Comparison of ENCODE assay signal across 24 mouse cellular contexts in genomic region chr10:115550253-115550652, GRCm38 (mm10). TPM values are rescaled to one million over a fixed set of nuclear protein-coding genes. Genes with fewer than 3 reads are reported as not detected.
A peak's percentile ranks its signal among the peaks of the same experiment; 100 is the strongest.
DNase-seq lines count a peak whose midpoint lies in the region; TF ChIP-seq lines count a peak whose summit lies in the region.
"Had no signal": no experiment of that assay in that cellular context is flagged by ENCODE, and none has a peak within 500 bp of the region (broad histone marks: within the 10 kb centered on the region; RNA-seq: fewer than 3 reads in every experiment).

No protein-coding gene starts in this region.

- TF ChIP-seq CTCF in olfactory bulb, adult 2 months (IDR thresholded peaks at IDR 0.05; ENCODE audit: insufficient read depth, low read depth, low read length), result no peak

- peaks cover 5% of the 10 kb centered on the region for H3K4me1 ChIP-seq in olfactory bulb, adult 2 months (ENCODE audit: control insufficient read depth, insufficient read depth, low read length)
- H3K4me1 ChIP-seq: heart, embryonic 13.5 days; liver, embryonic 12.5 days; midbrain, embryonic 12.5 days; stomach, embryonic 15.5 days had no signal

- DNase-seq in cerebellum, postnatal 14 days, result peak; percentile 83 to 85
- no peak for DNase-seq in cerebellum, adult 8-10 months
- peak; percentile 78 for DNase-seq in left cerebral cortex, postnatal 4 days
- no peak for DNase-seq in left cerebral cortex, postnatal 10 days (ENCODE audit: extremely low spot score in 1 of 2, low spot score in 2 of 2)
- peak; percentile 53 to 66 for DNase-seq in cerebellum, postnatal 25 days
- DNase-seq in MN1 (ENCODE audit: low spot score), result no peak
- DNase-seq in right cerebral cortex, adult 2 months (ENCODE audit: low spot score in 2 of 2), result no peak
- DNase-seq: adrenal gland, postnatal 25 days; B cell, adult 2 months; embryo, embryonic 11 days; heart, postnatal 36 days; layer of hippocampus, postnatal 36 days; lung, embryonic 14.5 days; lung, postnatal 4 days; right cerebral cortex, adult 18-20 months had no signal

- 32% methylated on average over 7 of the region's 7 CpGs for WGBS in olfactory bulb, adult 2 months

- H3K27ac ChIP-seq in olfactory bulb, adult 2 months (ENCODE audit: insufficient read depth, low read depth, low read length), result peak overlapping the region; percentile 59; the same call in 1 of the 2 replicates
- H3K27ac ChIP-seq: heart, embryonic 13.5 days; liver, embryonic 12.5 days; midbrain, embryonic 12.5 days; stomach, embryonic 15.5 days had no signal

- H3K4me3 ChIP-seq in olfactory bulb, adult 2 months (ENCODE audit: insufficient read depth, low read depth, low read length), result no peak overlapping the region
- H3K4me3 ChIP-seq: heart, embryonic 13.5 days; liver, embryonic 12.5 days; midbrain, embryonic 12.5 days; stomach, embryonic 15.5 days had no signal

- intact Hi-C loops in left cerebral cortex, postnatal 4 days (cut with DNase I), result no loop called here
- intact Hi-C loops in left cerebral cortex, postnatal 10 days (cut with DNase I), result no loop called here

- no peak for TF ChIP-seq POLR2A in olfactory bulb, adult 2 months (IDR thresholded peaks at IDR 0.05; ENCODE audit: insufficient read depth, low read depth, low read length)

RNA-seq across cellular contexts. Expression of gene A930009A15Rik, which starts 19.5 kb away (rescaled TPM):
- under 1 TPM in 1 of 2 experiments, not detected in 1; 0.66 TPM for total RNA-seq in left cerebral cortex, postnatal 4 days (2021)
- under 1 TPM; 0.34 to 0.61 TPM for total RNA-seq in left cerebral cortex, postnatal 10 days (2021)
- polyA plus RNA-seq in olfactory bulb, adult 2 months (2012; ENCODE audit: insufficient read depth, insufficient read length, low replicate concordance, missing spikeins), result not detected in 2 replicates
- total RNA-seq: adrenal gland, postnatal 25 days; heart, postnatal 36 days; neutrophil, adult 5-6 weeks had no signal
- polyA plus RNA-seq: forebrain, embryonic 11.5 days; gonadal fat pad, adult 2 months; heart, embryonic 13.5 days; liver, embryonic 12.5 days; lung, embryonic 14.5 days; stomach, embryonic 15.5 days; thymus, postnatal 0 days had no signal

RNA-seq across cellular contexts. Expression of gene Lgr5, which starts 37.3 kb away (rescaled TPM):
- 1 to 10 TPM; 1.1 to 1.4 TPM for total RNA-seq in left cerebral cortex, postnatal 4 days (2021)
- 1 to 10 TPM; 2.0 to 2.5 TPM for total RNA-seq in left cerebral cortex, postnatal 10 days (2021)
- polyA plus RNA-seq in olfactory bulb, adult 2 months (2012; ENCODE audit: insufficient read depth, insufficient read length, low replicate concordance, missing spikeins), result not detected in 2 replicates

Comparison
In these comparisons a context has a peak if more than half of its experiments do, and no peak if none do; other contexts are left out.
1. DNase-seq: peak in cerebellum, postnatal 14 days (2 of 2), left cerebral cortex, postnatal 4 days (single experiment) and cerebellum, postnatal 25 days (2 of 2); none in cerebellum, adult 8-10 months (single experiment), left cerebral cortex, postnatal 10 days (0 of 2), MN1 (single experiment) and right cerebral cortex, adult 2 months (0 of 2).